In the genomic region with DNA sequence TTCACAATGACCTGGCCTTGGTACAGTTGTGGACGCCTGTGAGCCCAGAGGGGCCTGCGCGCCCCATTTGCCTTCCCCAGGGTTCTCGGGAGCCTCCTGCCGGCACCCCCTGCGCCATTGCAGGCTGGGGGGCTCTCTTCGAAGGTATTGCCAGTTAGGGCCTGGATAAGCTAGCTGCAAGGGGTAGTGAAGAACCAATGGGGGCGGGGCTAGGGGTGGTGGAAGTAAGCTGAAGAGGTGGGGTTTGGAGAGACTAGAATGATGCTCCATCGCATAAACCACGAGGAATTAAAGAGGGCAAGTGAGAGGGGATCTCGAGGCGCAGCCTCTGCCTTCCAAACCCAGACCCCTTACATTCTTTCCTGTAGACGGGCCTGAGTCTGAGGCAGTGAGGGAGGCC, we compare ENCODE assay signal across 17 mouse cellular contexts. TPM values are rescaled to one million over a fixed set of nuclear protein-coding genes. Genes with fewer than 3 reads are reported as not detected.
DNase-seq lines count a peak whose midpoint lies in the region; ATAC-seq and TF ChIP-seq lines count a peak whose summit lies in the region.
"Had no signal": no experiment of that assay in that cellular context is flagged by ENCODE, and none has a peak within 500 bp of the region (broad histone marks: within the 10 kb centered on the region; RNA-seq: fewer than 3 reads in every experiment).

No protein-coding gene starts in this region.

- DNase-seq in heart, postnatal 10 days, result no peak
- peak; percentile 23 for DNase-seq in thymus, adult 2 months
- no peak for DNase-seq in thymus, adult 18-20 months
- peak; percentile 23 for DNase-seq in naive thymus-derived CD4-positive, alpha-beta T cell, adult 2 months (ENCODE audit: low read depth)
- DNase-seq in ovary, postnatal 10 days (ENCODE audit: low spot score), result no peak
- DNase-seq in urinary bladder, adult 2 months (ENCODE audit: low spot score), result no peak
- DNase-seq in adrenal gland, adult 18-20 months (ENCODE audit: low spot score in 2 of 2), result no peak

- H3K4me3 ChIP-seq in heart, embryonic 12.5 days, result 0 out of 2 replicates have a peak overlapping the region, but pooled peaks have one; percentile 50
- H3K4me3 ChIP-seq in thymus, adult 2 months (ENCODE audit: control insufficient read depth, insufficient read depth, low read length), result no peak overlapping the region

- TF ChIP-seq CTCF in thymus, adult 2 months (IDR thresholded peaks at IDR 0.05; ENCODE audit: borderline replicate concordance, control insufficient read depth, extremely low read depth, insufficient read depth, low read length, poor library complexity), result no peak

- H3K27me3 ChIP-seq in heart, embryonic 12.5 days (replicated peaks), result peaks cover 91% of the 10 kb centered on the region
- peaks cover 8% of the 10 kb centered on the region for H3K27me3 ChIP-seq in thymus, adult 2 months (ENCODE audit: control insufficient read depth, insufficient read depth, low read length)

- no peaks in the 10 kb centered on the region for H3K9me3 ChIP-seq in heart, embryonic 12.5 days (replicated peaks)
- H3K9me3 ChIP-seq: liver, embryonic 15.5 days; midbrain, embryonic 12.5 days had no signal

- H3K27ac ChIP-seq in heart, embryonic 12.5 days (ENCODE audit: poor library complexity, severe bottlenecking), result no peak overlapping the region
- no peak overlapping the region for H3K27ac ChIP-seq in thymus, adult 2 months (ENCODE audit: control insufficient read depth, insufficient read depth, low read length)
- H3K27ac ChIP-seq: liver, embryonic 15.5 days; midbrain, embryonic 12.5 days had no signal

- H3K4me1 ChIP-seq in heart, embryonic 12.5 days (replicated peaks), result peaks cover 6% of the 10 kb centered on the region; the same call in 1 of the 2 replicates
- H3K4me1 ChIP-seq in thymus, adult 2 months (replicated peaks; ENCODE audit: control insufficient read depth, insufficient read depth, low read length), result peaks cover 14% of the 10 kb centered on the region

- H3K9ac ChIP-seq in heart, embryonic 12.5 days, result no peak overlapping the region
- H3K9ac ChIP-seq: liver, embryonic 15.5 days had no signal

- TF ChIP-seq POLR2A in thymus, adult 2 months (IDR thresholded peaks at IDR 0.05; ENCODE audit: control insufficient read depth, extremely low read depth, insufficient read depth, low read length, poor library complexity), result no peak

- no peaks in the 10 kb centered on the region for H3K36me3 ChIP-seq in heart, embryonic 12.5 days
- no peaks in the 10 kb centered on the region for H3K36me3 ChIP-seq in thymus, adult 2 months (ENCODE audit: control insufficient read depth, insufficient read depth, low read length)
- H3K36me3 ChIP-seq: liver, embryonic 15.5 days; midbrain, embryonic 12.5 days had no signal

- 16% methylated on average over 13 of the region's 13 CpGs for WGBS in heart, embryonic 12.5 days
- whole genome bisulfite sequencing in thymus, adult 2 months, result 26% methylated on average over 13 of the region's 13 CpGs

- intact Hi-C loops in heart, postnatal 10 days (cut with DNase I), result loop anchor here (5.0 kb wide), 1 partner anchor 518 kb away; no protein-coding TSS in a partner anchor

- no peak for ATAC-seq in heart, embryonic 12.5 days (ENCODE audit: insufficient number of reproducible peaks, low FRiP score)

- no peak overlapping the region for H3K4me2 ChIP-seq in heart, embryonic 12.5 days
- H3K4me2 ChIP-seq: liver, embryonic 15.5 days had no signal

RNA-seq across cellular contexts. Expression of a gene that starts 2.4 kb away (rescaled TPM):
- not detected in 2 replicates for polyA plus RNA-seq in heart, embryonic 12.5 days (2016; fragmentation: Nextera tagmentation; extraction: Ambion mirVana)
- total RNA-seq in heart, postnatal 10 days (2021), result not detected
- polyA plus RNA-seq in thymus, adult 2 months (2012; rRNA removed), result 0.10 and 0.23 TPM in 2 replicates
- polyA plus RNA-seq in urinary bladder, adult 2 months (2012; rRNA removed), result not detected in 2 replicates
- total RNA-seq in adrenal gland, adult 18-20 months (2021), result not detected
- total RNA-seq: gastrocnemius, postnatal 4 days; neutrophil, adult 5-6 weeks had no signal
- polyA plus RNA-seq: inflammation-experienced regulatory T-cells, adult 6 months; limb, embryonic 11.5 days; liver, embryonic 15.5 days had no signal

RNA-seq across cellular contexts. Expression of a gene that starts 4.9 kb away (rescaled TPM):
- 0.08 TPM in 1 of 2 replicates, not detected in the other for polyA plus RNA-seq in heart, embryonic 12.5 days (2016; fragmentation: Nextera tagmentation; extraction: Ambion mirVana)
- not detected for total RNA-seq in heart, postnatal 10 days (2021)
- 0.09 TPM in 1 of 2 replicates, not detected in the other for polyA plus RNA-seq in thymus, adult 2 months (2012; rRNA removed)
- polyA plus RNA-seq in urinary bladder, adult 2 months (2012; rRNA removed), result not detected in 2 replicates
- total RNA-seq in adrenal gland, adult 18-20 months (2021), result not detected
- total RNA-seq: layer of hippocampus, postnatal 36 days; neutrophil, adult 5-6 weeks had no signal
- polyA plus RNA-seq: cerebellum, adult 2 months; heart, embryonic 14.5 days; inflammation-experienced regulatory T-cells, adult 6 months; midbrain, embryonic 12.5 days had no signal

RNA-seq across cellular contexts. Expression of a gene that starts 18.9 kb away (rescaled TPM):
- polyA plus RNA-seq in heart, embryonic 12.5 days (2016; fragmentation: Nextera tagmentation; extraction: Ambion mirVana), result 0.73 and 1.8 TPM in 2 replicates
- not detected for total RNA-seq in heart, postnatal 10 days (2021)
- polyA plus RNA-seq in thymus, adult 2 months (2012; rRNA removed), result 0.15 and 0.27 TPM in 2 replicates
- not detected in 2 replicates for polyA plus RNA-seq in urinary bladder, adult 2 months (2012; rRNA removed)
- not detected for total RNA-seq in adrenal gland, adult 18-20 months (2021)
- total RNA-seq: layer of hippocampus, postnatal 36 days; neutrophil, adult 5-6 weeks had no signal
- polyA plus RNA-seq: cerebellum, adult 2 months; midbrain, embryonic 12.5 days had no signal

RNA-seq across cellular contexts. Expression of a gene that starts 28.2 kb away (rescaled TPM):
- 141 and 145 TPM in 2 replicates for polyA plus RNA-seq in heart, embryonic 12.5 days (2016; fragmentation: Nextera tagmentation; extraction: Ambion mirVana)
- total RNA-seq in heart, postnatal 10 days (2021), result 10 to 100 TPM; 63.7 to 66.8 TPM
- polyA plus RNA-seq in thymus, adult 2 months (2012; rRNA removed), result 41.9 and 45.0 TPM in 2 replicates
- 69.5 and 72.5 TPM in 2 replicates for polyA plus RNA-seq in urinary bladder, adult 2 months (2012; rRNA removed)
- 10 to 100 TPM; 76.6 to 85.7 TPM for total RNA-seq in adrenal gland, adult 18-20 months (2021)

RNA-seq across cellular contexts. Expression of a gene that starts 29.2 kb away (rescaled TPM):
- 0.22 and 0.50 TPM in 2 replicates for polyA plus RNA-seq in heart, embryonic 12.5 days (2016; fragmentation: Nextera tagmentation; extraction: Ambion mirVana)
- not detected for total RNA-seq in heart, postnatal 10 days (2021)
- polyA plus RNA-seq in thymus, adult 2 months (2012; rRNA removed), result 1.7 and 2.4 TPM in 2 replicates
- 0.10 TPM in 1 of 2 replicates, not detected in the other for polyA plus RNA-seq in urinary bladder, adult 2 months (2012; rRNA removed)
- 1 to 10 TPM; 1.1 to 2.9 TPM for total RNA-seq in adrenal gland, adult 18-20 months (2021)
- total RNA-seq: neutrophil, adult 5-6 weeks had no signal
- polyA plus RNA-seq: liver, embryonic 15.5 days had no signal

Comparison
In these comparisons a context has a peak if more than half of its experiments do, and no peak if none do; other contexts are left out.
1. DNase-seq: peak in thymus, adult 2 months (single experiment) and naive thymus-derived CD4-positive, alpha-beta T cell, adult 2 months (single experiment); none in heart, postnatal 10 days (0 of 2), thymus, adult 18-20 months (0 of 2), ovary, postnatal 10 days (single experiment), urinary bladder, adult 2 months (single experiment) and adrenal gland, adult 18-20 months (0 of 2).